Mouse (Mus musculus): Measurements from ENCODE around the gene Hnrnpc. TPM values are rescaled to one million over a fixed set of nuclear protein-coding genes. Genes with fewer than 3 reads are reported as not detected.

Gene Hnrnpc
- total and polyA plus RNA-seq, 3 experiments, result 274 to 813 (median 370) TPM

DNA sequence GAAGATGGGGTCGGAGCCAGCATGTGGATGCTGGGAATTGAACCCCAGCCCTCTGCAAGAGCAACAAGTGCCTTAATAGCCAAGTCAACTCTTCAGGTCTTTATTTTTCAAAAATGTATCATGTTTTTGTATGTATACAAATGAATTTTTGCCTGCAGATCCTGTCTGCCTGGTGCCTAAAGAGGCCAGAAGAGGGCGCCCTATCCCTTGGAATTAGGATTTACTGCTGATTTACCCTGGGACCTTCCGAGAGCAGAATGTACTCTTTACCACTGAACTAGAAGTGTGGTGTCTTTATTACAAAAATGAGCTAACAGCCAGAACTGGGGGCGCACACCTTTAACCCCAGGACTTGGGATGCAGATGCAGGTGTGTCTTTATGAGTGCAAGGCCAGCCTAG lies 20.1 kb upstream of the Hnrnpc start:
- H3K4me2 ChIP-seq (ENCODE audit: insufficient read depth, low read depth, poor library complexity, severe bottlenecking), result no peak overlapping the region
- dilution Hi-C loops (cut with MboI; ENCODE audit: extremely low pct_ligation_motif_present, extremely low pct_unique_long_range_greater_than_20kb, low sequenced_read_pairs) (no loop called here), in situ Hi-C loops (cut with MboI; ENCODE audit: low pct_ligation_motif_present, low pct_unique_long_range_greater_than_20kb, low sequenced_read_pairs) (loop anchor here (10.0 kb wide), 1 partner anchor 211 kb away; no protein-coding TSS in a partner anchor)

DNA sequence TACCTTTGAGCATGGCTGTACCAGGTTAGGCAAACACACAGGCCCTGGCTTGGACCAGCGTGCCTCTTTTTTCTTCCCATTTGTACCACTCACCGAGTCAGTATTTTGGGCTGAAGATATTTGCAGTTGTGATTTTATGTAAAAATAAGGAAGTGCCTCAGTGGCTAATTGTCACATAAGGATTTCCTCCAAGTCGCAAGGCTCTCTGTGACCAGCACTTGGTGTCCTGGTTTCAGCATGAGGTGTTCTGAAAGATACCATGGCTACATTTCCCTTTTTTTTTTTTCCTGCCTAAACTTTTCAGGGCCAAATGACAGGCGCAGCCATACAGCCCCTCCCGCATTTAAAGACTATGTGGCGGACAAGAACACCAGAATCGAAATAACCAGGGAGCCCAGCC lies 16.3 kb upstream of the Hnrnpc start:
- no peaks in the 10 kb centered on the region for H3K27me3 ChIP-seq (replicated peaks)
- TF ChIP-seq USF2 (conservative IDR thresholded peaks at IDR 0.05; ENCODE audit: low read depth, low read length), result no peak
- in situ Hi-C loops (cut with MboI; ENCODE audit: low pct_ligation_motif_present, low pct_unique_long_range_greater_than_20kb, low sequenced_read_pairs), result loop anchor here (10.0 kb wide), 1 partner anchor 215 kb away; no protein-coding TSS in a partner anchor
- no peak overlapping the region for H3K9ac ChIP-seq (ENCODE audit: insufficient read depth, low read depth)
- H3K4me2 ChIP-seq (ENCODE audit: insufficient read depth, low read depth, poor library complexity, severe bottlenecking), result no peak overlapping the region
- no peaks in the 10 kb centered on the region for H3K36me3 ChIP-seq (replicated peaks in 1 of 2; ENCODE audit: control insufficient read depth in 1 of 2, insufficient read depth in 1 of 2, low read length in 1 of 2)
- H3K4me3 ChIP-seq (replicated peaks in 1 of 3; ENCODE audit: low read depth in 2 of 3, low read length in 2 of 3, poor library complexity in 1 of 3), result no peak overlapping the region
- H3K4me1 ChIP-seq (ENCODE audit: control insufficient read depth in 1 of 2, insufficient read depth in 2 of 2), result no peaks in the 10 kb centered on the region
- no peak for DNase-seq (ENCODE audit: extremely low read depth)
- H3K79me2 ChIP-seq (replicated peaks; ENCODE audit: control insufficient read depth, extremely low read depth, insufficient read depth, poor library complexity, severe bottlenecking), result no peaks in the 10 kb centered on the region
- dilution Hi-C loops (cut with MboI; ENCODE audit: extremely low pct_ligation_motif_present, extremely low pct_unique_long_range_greater_than_20kb, low sequenced_read_pairs), result no loop called here
- H3K27ac ChIP-seq (ENCODE audit: insufficient read depth, low read depth), result no peak overlapping the region
- no peaks in the 10 kb centered on the region for H3K9me3 ChIP-seq (replicated peaks; ENCODE audit: low read length)

More for the DNA sequence above, 20.1 kb upstream of the Hnrnpc start:
- Histone ChIP-seq H3K79me2 (replicated peaks; ENCODE audit: control insufficient read depth, extremely low read depth, insufficient read depth, poor library complexity, severe bottlenecking) (no peaks in the 10 kb centered on the region; the same call in 1 of the 2 replicates), H3K36me3 (replicated peaks in 1 of 2; ENCODE audit: control insufficient read depth in 1 of 2, insufficient read depth in 1 of 2, low read length in 1 of 2) (no peaks in the 10 kb centered on the region), H3K4me1 (ENCODE audit: control insufficient read depth in 1 of 2, insufficient read depth in 2 of 2) (peaks cover 0 to 10% of the 10 kb centered on the region in 2 experiments; a peak in 1 of 4 replicates), H3K9me3 (replicated peaks; ENCODE audit: low read length) (peaks cover 1% of the 10 kb centered on the region), H3K4me3 (replicated peaks in 1 of 3; ENCODE audit: low read depth in 2 of 3, low read length in 2 of 3, poor library complexity in 1 of 3) (no peak overlapping the region), H3K27ac (ENCODE audit: insufficient read depth, low read depth) (no peak overlapping the region), H3K27me3 (replicated peaks) (no peaks in the 10 kb centered on the region), H3K9ac (ENCODE audit: insufficient read depth, low read depth) (no peak overlapping the region)
- peak; percentile 85 for DNase-seq (ENCODE audit: extremely low read depth)
- no peak for TF ChIP-seq MAX (IDR thresholded peaks at IDR 0.05; ENCODE audit: low read length)
- TF ChIP-seq SMC3 (IDR thresholded peaks at IDR 0.05; ENCODE audit: low read depth, low read length), result peak; percentile 89
- no peak for TF ChIP-seq ETS1 (conservative IDR thresholded peaks at IDR 0.05; ENCODE audit: low read depth, low read length)
- no peak for TF ChIP-seq MEF2A (IDR thresholded peaks at IDR 0.05; ENCODE audit: borderline replicate concordance, low read depth, low read length)
- no peak for TF ChIP-seq ZNF384 (IDR thresholded peaks at IDR 0.05; ENCODE audit: low read depth, low read length)
- no peak for TF ChIP-seq NELFE (IDR thresholded peaks at IDR 0.05; ENCODE audit: low read depth, low read length)
- no peak for TF ChIP-seq JUND (conservative IDR thresholded peaks at IDR 0.05; ENCODE audit: low read depth, low read length)
- TF ChIP-seq ZC3H11A (IDR thresholded peaks at IDR 0.05; ENCODE audit: low read depth, low read length), result peak; percentile 79
- TF ChIP-seq JUN (IDR thresholded peaks at IDR 0.05; ENCODE audit: insufficient read depth, low read depth, low read length), result no peak
- TF ChIP-seq USF1 (IDR thresholded peaks at IDR 0.05; ENCODE audit: low read depth, low read length), result no peak
- peak; percentile 20; the same call in 1 of the 2 replicates for TF ChIP-seq IRF4 (IDR thresholded peaks at IDR 0.05; ENCODE audit: low read depth, low read length)
- no peak for TF ChIP-seq ZMIZ1 (IDR thresholded peaks at IDR 0.05; ENCODE audit: low read depth, low read length)
- TF ChIP-seq RCOR1 (conservative IDR thresholded peaks at IDR 0.05; ENCODE audit: low read depth, low read length), result no peak
- peak; percentile 76 to 92 for TF ChIP-seq CTCF (conservative IDR thresholded peaks at IDR 0.05 in 1 of 2, IDR thresholded peaks at IDR 0.05 in 1 of 2; ENCODE audit: low read depth in 2 of 2, low read length in 2 of 2)
- no peak for TF ChIP-seq ELF1 (IDR thresholded peaks at IDR 0.05; ENCODE audit: low read depth, low read length)
- no peak for TF ChIP-seq MAFK (IDR thresholded peaks at IDR 0.05; ENCODE audit: insufficient replicate concordance, low read length)
- TF ChIP-seq RAD21 (IDR thresholded peaks at IDR 0.05; ENCODE audit: low read depth, low read length), result peak; percentile 91
- TF ChIP-seq PAX5 (IDR thresholded peaks at IDR 0.05; ENCODE audit: low read length), result no peak
- no peak for TF ChIP-seq KAT2A (IDR thresholded peaks at IDR 0.05; ENCODE audit: insufficient replicate concordance, low read length)

Measured in CH12.LX (cell line).